Mouse (Mus musculus) cerebellum, postnatal 25 days (tissue): ENCODE data around the gene Iscu.

Experiments used
- DNase-seq, 2 experiments: peaks; one replicate each; pipeline ENCODE4 v3.0.0; 2021; ENCODE audit warnings: mixed read lengths in 2 of 2

Iscu gene

DNA sequence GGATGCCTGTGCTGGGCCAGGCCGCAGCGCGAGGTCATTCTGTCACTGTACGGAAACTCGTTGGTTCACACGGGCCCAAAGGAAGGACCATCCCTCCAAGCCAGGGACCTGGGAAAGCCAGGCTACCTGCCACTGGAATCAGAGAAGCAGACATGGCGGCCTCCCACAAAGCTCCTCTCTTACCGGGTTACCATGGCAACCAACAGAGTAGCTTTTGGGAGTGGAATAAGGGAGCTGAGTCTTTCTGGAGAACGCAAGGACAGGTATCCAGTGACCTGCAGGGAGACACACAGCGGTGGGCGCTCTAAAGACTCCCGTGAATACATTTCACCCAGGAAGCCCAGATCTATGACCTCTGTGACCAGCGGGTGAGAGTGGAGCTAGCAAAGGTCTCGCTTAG lies 46.0 kb downstream of the Iscu start:
- DNase-seq = no peak

DNA sequence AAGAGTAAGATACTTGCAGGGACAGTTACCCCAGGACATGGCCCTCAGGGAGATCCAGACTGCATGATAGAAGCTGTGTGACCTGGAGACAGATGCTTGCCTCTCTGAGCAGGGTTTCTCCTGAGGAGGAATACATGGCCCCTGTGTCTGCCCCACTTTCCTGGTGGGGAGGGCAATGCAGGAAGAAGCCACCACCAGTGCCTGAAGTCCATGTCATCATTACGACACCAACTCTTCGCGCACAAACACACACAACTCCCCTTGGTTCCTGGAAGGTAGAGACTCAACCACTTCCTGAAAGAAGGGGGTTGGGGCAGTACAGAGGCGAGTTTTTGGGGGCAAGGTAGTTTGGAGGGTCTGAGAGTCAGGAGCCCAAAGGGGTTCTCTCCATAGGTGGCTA lies 51.7 kb downstream of the Iscu start:
- DNase-seq = no peak

DNA sequence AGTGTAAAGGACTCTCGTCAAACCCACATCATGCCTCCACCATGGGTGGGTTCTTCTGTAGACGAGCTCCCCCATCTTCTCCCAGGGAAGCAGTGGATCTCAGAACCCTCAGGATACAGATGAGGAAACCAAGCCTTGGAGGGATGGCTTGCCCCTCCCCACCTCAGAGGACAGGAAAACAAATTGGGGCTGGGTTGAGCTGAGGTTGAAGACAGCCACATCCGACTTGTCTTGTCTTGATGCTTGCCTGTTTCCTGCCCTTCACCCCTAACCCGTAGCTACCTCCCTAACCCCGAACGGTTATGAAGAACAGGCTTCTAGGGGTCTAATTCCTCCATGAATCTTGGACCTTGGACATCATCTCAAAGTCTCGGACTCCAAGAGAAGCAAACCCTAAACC lies 53.0 kb downstream of the Iscu start:
- DNase-seq = no peak

DNA sequence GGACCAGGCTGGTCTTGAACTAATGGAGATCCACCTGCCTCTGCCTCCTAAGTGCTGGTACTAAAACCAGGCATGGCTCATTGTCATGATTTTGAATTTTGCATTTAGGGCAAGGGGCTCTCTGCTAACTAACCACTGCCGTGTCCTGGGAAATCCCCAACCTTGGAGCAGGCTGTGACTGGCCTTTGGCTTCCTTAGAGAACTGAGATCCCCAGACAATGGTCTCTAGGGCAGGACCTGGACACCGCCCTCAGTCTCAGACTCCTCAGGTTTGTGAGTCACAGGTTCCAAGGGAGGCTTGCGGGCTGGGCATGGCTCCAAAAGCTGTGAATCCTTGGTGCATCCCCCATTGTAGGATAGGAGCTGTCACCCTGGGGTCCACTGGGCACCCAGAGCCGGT lies 54.1 kb downstream of the Iscu start:
- DNase-seq = no peak
